Mouse (Mus musculus): Measurements from ENCODE around the gene Surf6.
"Not testable (repeated sequence)": the region's sequence is repeated elsewhere in the genome, so short reads cannot be mapped to it uniquely, and the experiment has no call there.

Gene Surf6

GRCm38 (mm10) chr2:26913416-26914147, 10.9 kb upstream of the Surf6 start:
- no peak for ATAC-seq (ENCODE audit: low TSS enrichment)

- no peak for ATAC-seq (ENCODE audit: low TSS enrichment)
These were observed 9.6 kb upstream of the Surf6 start for GRCm38 (mm10) chr2:26912253-26912770.

DNA sequence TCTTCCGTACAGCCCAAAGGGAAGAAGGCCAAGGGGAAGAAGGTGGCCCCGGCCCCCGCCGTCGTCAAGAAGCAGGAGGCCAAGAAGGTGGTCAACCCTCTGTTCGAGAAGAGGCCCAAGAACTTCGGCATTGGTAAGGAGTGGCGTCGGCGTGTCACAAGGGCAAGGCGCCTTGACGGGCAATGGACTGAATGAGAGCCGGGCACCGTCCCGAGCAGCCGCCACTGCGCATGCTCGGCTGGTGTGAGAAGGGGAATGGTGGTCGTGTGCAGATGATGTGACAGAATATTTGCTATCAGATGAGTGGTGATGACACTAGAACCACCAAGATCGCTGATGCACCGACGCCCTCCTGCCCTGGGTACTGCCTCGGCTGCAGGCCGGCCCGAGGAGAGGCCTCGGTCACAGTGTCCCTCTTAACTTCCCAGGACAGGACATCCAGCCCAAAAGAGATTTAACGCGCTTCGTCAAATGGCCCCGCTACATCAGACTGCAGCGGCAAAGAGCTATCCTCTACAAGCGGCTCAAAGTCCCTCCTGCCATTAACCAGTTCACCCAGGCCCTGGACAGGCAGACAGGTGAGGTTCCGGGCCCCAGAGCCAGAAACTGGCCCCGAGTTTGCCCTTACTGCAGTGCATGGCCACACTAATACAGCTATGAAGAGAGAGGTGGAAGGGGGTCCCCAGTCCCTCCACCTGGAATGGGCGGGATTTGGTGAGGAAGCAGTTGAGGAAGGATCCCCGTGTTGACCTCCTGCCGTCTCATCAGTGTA, 8.5 kb upstream of the Surf6 start:
- ATAC-seq (ENCODE audit: low TSS enrichment) = 0 out of 2 replicates have a peak, but pooled peaks have one; percentile 13

- ATAC-seq (ENCODE audit: low TSS enrichment) = peak; percentile 88
These were observed 7.7 kb upstream of the Surf6 start, which contains the start of the genes Med22 and Rpl7a for GRCm38 (mm10) chr2:26910124-26910993. Gene Med22 (minus strand): TSS chr2:26910677. Gene Rpl7a (plus strand): TSS chr2:26910764.

DNA sequence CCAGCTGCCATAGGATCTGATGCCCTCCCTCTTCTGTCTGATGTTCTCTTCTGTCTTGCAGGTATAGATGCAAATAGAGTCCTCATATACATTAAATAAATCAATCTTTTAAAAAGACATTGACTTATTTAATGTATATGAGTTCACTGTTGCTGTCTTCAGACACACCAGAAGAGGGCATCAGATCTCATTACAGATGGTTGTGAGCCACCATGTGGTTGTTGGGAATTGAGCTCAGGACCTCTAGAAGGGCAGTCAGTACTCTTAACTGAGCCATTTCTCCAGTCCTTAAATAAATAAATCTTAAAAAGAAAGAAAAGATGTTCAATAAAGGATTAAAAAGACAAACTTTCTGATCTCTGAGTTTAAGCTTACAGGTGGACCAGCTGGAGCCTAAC, 6.7 kb upstream of the Surf6 start:
- no peak for ATAC-seq (ENCODE audit: low TSS enrichment)

- no peak for ATAC-seq (ENCODE audit: low TSS enrichment)
These were observed 6.2 kb upstream of the Surf6 start for GRCm38 (mm10) chr2:26908710-26909386.

- no peak for ATAC-seq (ENCODE audit: low TSS enrichment)
These were observed 4.4 kb upstream of the Surf6 start for GRCm38 (mm10) chr2:26907109-26907508.

- no peak for ATAC-seq (ENCODE audit: low TSS enrichment)
These were observed 3.8 kb upstream of the Surf6 start for GRCm38 (mm10) chr2:26906431-26906830.

- ATAC-seq (ENCODE audit: low TSS enrichment) = no peak
These were observed 3.3 kb upstream of the Surf6 start for GRCm38 (mm10) chr2:26905936-26906335.

GRCm38 (mm10) chr2:26903311-26903710, 632 bp upstream of the Surf6 start:
- no peak for ATAC-seq (ENCODE audit: low TSS enrichment)

DNA sequence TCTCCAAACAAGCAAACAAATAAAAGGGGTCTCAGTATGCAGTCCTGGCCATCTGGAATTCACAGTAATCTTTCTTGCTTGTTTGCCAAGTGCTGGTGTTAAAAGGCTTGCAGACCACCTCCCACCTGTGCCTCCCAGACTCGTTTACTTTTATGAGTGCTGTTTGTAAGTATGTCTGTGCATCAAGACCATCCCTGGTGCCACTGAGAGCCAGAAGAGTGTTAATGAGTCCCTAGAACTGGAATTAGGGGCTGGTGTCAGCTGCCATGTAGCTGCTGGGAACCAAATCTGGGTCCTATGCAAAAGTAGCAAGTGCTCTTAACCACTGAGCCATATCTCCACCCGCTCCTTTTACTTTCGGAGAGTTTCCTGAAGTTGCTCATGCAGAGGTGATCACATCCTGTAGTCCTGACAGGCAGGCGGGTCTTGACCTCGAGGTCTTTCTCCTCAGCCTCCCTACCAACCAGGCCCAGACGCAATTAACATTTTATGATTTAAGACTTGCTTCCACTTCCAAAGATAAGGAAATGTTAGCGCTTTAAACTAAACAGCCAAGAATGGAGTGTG, 762 bp downstream of the Surf6 start:
- ATAC-seq (ENCODE audit: low TSS enrichment) = no peak

DNA sequence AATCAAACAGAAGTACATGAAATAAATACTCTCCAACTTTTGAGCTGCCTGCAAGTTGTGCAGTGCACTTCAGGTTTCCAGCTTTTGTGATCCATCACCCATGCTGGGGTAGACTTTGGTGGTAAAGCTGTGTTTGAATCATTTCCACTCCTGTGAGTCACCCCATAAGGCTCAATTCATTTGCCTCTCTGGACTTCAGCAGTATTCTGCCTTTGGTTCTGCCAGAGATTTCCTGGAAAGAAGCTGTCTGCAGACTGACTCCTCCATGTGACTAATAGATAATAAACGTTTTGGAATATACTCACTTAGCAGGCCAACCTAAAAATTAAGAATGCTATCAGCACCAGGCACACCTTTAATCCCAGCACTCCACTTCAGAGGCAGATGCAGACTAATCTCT, 1.9 kb downstream of the Surf6 start:
- no peak for ATAC-seq (ENCODE audit: low TSS enrichment)

DNA sequence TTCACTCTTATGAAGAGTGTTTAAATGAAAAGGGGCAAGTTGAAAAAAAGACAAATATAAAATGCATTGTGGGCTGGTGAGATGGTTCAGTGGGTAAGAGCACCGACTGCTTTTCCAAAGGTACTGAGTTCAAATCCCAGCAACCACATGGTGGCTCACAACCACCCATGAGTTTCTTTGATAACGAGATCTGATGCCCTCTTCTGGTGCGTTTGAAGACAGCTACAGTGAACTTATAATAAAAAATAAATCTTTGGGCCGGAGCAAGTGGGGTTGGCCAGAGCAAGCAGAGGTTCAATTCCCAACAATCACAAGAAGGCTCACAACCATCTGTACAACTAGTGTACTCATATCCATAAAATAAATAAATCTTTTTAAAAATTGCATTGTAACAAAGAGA, 6.8 kb downstream of the Surf6 start:
- no peak for ATAC-seq (ENCODE audit: low TSS enrichment)

DNA sequence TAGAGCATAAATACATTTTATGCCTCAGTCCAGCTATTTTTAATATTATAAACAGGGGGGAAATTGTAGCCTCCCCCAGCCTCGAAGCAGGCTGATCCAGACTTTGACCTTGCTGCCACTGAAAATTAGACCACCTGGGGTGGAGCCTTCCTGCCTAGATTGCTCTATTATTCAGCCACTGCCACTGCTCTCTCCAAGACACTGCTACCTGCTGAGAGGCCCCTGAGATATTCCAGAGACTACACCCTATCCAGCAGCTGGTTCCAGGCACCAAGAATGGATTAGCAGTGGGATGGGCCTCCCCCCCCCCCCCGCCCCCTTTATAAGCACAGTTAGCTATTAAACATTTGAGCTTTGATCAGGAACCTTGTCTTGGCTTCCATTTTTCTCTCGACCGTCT, 16.5 kb downstream of the Surf6 start:
- ATAC-seq (ENCODE audit: low TSS enrichment) = not testable (repeated sequence)

- not testable (repeated sequence) for ATAC-seq (ENCODE audit: low TSS enrichment)
These were observed 17.1 kb downstream of the Surf6 start for GRCm38 (mm10) chr2:26885541-26885940.

- ATAC-seq (ENCODE audit: low TSS enrichment) = no peak
These were observed 24.1 kb downstream of the Surf6 start for GRCm38 (mm10) chr2:26878571-26878970.

- no peak for ATAC-seq (ENCODE audit: low TSS enrichment)
These were observed 32.0 kb downstream of the Surf6 start for GRCm38 (mm10) chr2:26870666-26871065.

DNA sequence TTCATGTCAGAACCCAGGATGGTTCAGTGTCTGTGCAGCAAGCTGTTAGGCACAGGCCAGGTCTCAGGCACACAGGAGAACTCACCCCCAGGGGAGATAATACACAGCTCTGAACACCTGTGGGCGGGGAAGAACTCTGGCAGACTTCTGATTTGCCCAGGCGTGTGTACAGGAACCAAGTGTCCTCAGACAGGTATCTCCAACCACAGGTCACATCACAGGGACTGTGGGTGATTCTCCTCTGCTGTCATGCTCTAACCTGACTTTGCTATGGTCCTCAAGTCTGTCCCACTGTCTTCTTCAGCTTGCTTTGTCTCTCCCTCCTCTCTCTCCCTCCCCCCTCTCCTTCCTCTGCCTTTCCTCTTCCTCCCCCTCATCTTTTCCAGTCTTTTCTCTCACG, 37.8 kb downstream of the Surf6 start, which contains the start of gene Abo:
Gene Abo (minus strand): TSS at position 101 of the 400 bp plus-strand sequence.
- no peak for ATAC-seq (ENCODE audit: low TSS enrichment)

GRCm38 (mm10) chr2:26862856-26863255, 39.8 kb downstream of the Surf6 start:
- ATAC-seq (ENCODE audit: low TSS enrichment) = no peak

- 0 out of 2 replicates have a peak, but pooled peaks have one; percentile 52 for ATAC-seq (ENCODE audit: low TSS enrichment)
These were observed 55.0 kb downstream of the Surf6 start for GRCm38 (mm10) chr2:26847706-26848105.

Data from frontal cortex, adult (tissue).